Mouse (Mus musculus): Measurements from ENCODE around the gene Fam69a.

GRCm38 (mm10) chr5:107866127-107867126, 120.5 kb downstream of the Fam69a start:
- TF ChIP-seq POLR2A (IDR thresholded peaks at IDR 0.05; ENCODE audit: borderline replicate concordance, control insufficient read depth, low read depth, low read length) (no peak), CTCF (IDR thresholded peaks at IDR 0.05; ENCODE audit: control insufficient read depth, insufficient read depth, low read length) (no peak)
